Mouse (Mus musculus): ENCODE data around the gene Gusb.

Gene Gusb

GRCm38 (mm10) chr5:129966448-129966847, 36.4 kb downstream of the Gusb start:
- no peak for DNase-seq

- no peak for DNase-seq
These were observed 39.6 kb downstream of the Gusb start for GRCm38 (mm10) chr5:129963224-129963623.

- DNase-seq = no peak
These were observed 47.1 kb downstream of the Gusb start for GRCm38 (mm10) chr5:129955792-129956191.

- peak; percentile 39 for DNase-seq
These were observed 48.2 kb downstream of the Gusb start for GRCm38 (mm10) chr5:129954473-129955254.

GRCm38 (mm10) chr5:129952143-129952542, 50.7 kb downstream of the Gusb start:
- DNase-seq = no peak

GRCm38 (mm10) chr5:129947528-129948033, 55.3 kb downstream of the Gusb start:
- DNase-seq = no peak

GRCm38 (mm10) chr5:129943402-129943801, 59.4 kb downstream of the Gusb start:
- no peak for DNase-seq

GRCm38 (mm10) chr5:129942073-129942939, 60.5 kb downstream of the Gusb start:
- peak; percentile 68 for DNase-seq

GRCm38 (mm10) chr5:129941495-129942045, 61.3 kb downstream of the Gusb start, which contains the start of gene Vkorc1l1:
TSS of gene Vkorc1l1 (plus strand) at chr5:129941970.
- peak; percentile 99 for DNase-seq

GRCm38 (mm10) chr5:129940736-129941494, 61.9 kb downstream of the Gusb start:
- DNase-seq = peak; percentile 44

- DNase-seq = peak; percentile 52
These were observed 62.6 kb downstream of the Gusb start for GRCm38 (mm10) chr5:129940281-129940680.

Data from cerebellum, adult 9-10 months (tissue).